Comparison of ENCODE assay signal across 8 mouse cellular contexts in genomic region chr8:107603026-107603425, GRCm38 (mm10). TPM values are rescaled to one million over a fixed set of nuclear protein-coding genes. Genes with fewer than 3 reads are reported as not detected.
DNase-seq lines count a peak whose midpoint lies in the region; ATAC-seq and TF ChIP-seq lines count a peak whose summit lies in the region.

No protein-coding gene starts in this region.

- no peaks in the 10 kb centered on the region for H3K4me1 ChIP-seq in liver, embryonic 14.5 days (replicated peaks; ENCODE audit: control insufficient read depth in 2 of 2, insufficient read depth in 2 of 2, low read length in 1 of 2)
- no peaks in the 10 kb centered on the region for H3K4me1 ChIP-seq in small intestine, adult 2 months (ENCODE audit: control insufficient read depth, insufficient read depth, insufficient read length, low read length)

- 3% methylated on average over 7 of the region's 7 CpGs for WGBS in liver, embryonic 14.5 days (ENCODE audit: insufficient replicate concordance)
- 4% methylated on average over 7 of the region's 7 CpGs for WGBS in small intestine, adult 2 months

- H3K27ac ChIP-seq in liver, embryonic 14.5 days = no peak overlapping the region
- no peak overlapping the region for H3K27ac ChIP-seq in small intestine, adult 2 months (ENCODE audit: insufficient read depth, low read depth, low read length)

- H3K4me3 ChIP-seq in liver, embryonic 14.5 days (ENCODE audit: insufficient read depth in 1 of 2, low read depth in 2 of 2, low read length in 2 of 2) = no peak overlapping the region
- no peak overlapping the region for H3K4me3 ChIP-seq in small intestine, adult 2 months (ENCODE audit: low read depth, low read length)

- TF ChIP-seq POLR2A in small intestine, adult 2 months (IDR thresholded peaks at IDR 0.05; ENCODE audit: low read depth, low read length) = no peak

- no peaks in the 10 kb centered on the region for H3K9me3 ChIP-seq in liver, embryonic 14.5 days (ENCODE audit: control insufficient read depth, low read length)

- DNase-seq in frontal cortex, postnatal 25 days (ENCODE audit: low spot score in 2 of 2) = peak; percentile 28 to 48
- peak; percentile 59 for DNase-seq in right cerebral cortex, adult 18-20 months
- no peak for DNase-seq in right cerebral cortex, postnatal 36 days (ENCODE audit: low spot score in 2 of 2)
- DNase-seq in c-Kit-negative CD71-positive TER-119-positive erythroid progenitor cells, embryonic 14.5 days (ENCODE audit: low read depth, low spot score) = peak; percentile 17
- DNase-seq in heart, postnatal 36 days = peak; percentile 40 to 60
- DNase-seq in liver, embryonic 14.5 days (ENCODE audit: low read depth in 3 of 3, low spot score in 3 of 3) = peak in 2 of 3 experiments; percentile 25 to 27

- no peak for ATAC-seq in frontal cortex, adult (ENCODE audit: low TSS enrichment)
- ATAC-seq in liver, embryonic 14.5 days (ENCODE audit: insufficient read depth) = no peak

- TF ChIP-seq CTCF in liver, embryonic 14.5 days (IDR thresholded peaks at IDR 0.05; ENCODE audit: low read depth) = peak; percentile 67
- TF ChIP-seq CTCF in small intestine, adult 2 months (IDR thresholded peaks at IDR 0.05; ENCODE audit: extremely low read depth, insufficient read length, insufficient replicate concordance, low read depth, low read length) = peak; percentile 82; the same call in 1 of the 2 replicates

- intact Hi-C loops in heart, postnatal 36 days (cut with DNase I) = loop anchor here (5.0 to 10.0 kb wide), 3 partner anchors 282 to 1932 kb away; no protein-coding TSS in a partner anchor

- no peaks in the 10 kb centered on the region for H3K36me3 ChIP-seq in liver, embryonic 14.5 days (replicated peaks; ENCODE audit: control insufficient read depth, insufficient read depth, low read depth)
- H3K36me3 ChIP-seq in small intestine, adult 2 months (ENCODE audit: control insufficient read depth, insufficient read depth, low read length) = no peaks in the 10 kb centered on the region

- no peaks in the 10 kb centered on the region for H3K27me3 ChIP-seq in liver, embryonic 14.5 days (ENCODE audit: control insufficient read depth, insufficient read depth, low read length)
- peaks cover 3% of the 10 kb centered on the region; the same call in 1 of the 2 replicates for H3K27me3 ChIP-seq in small intestine, adult 2 months (ENCODE audit: control insufficient read depth, insufficient read depth, low read length)

- H3K9ac ChIP-seq in liver, embryonic 14.5 days (replicated peaks) = no peak overlapping the region

- no peak overlapping the region for H3K4me2 ChIP-seq in liver, embryonic 14.5 days (ENCODE audit: low read depth)

- TF ChIP-seq EP300 in liver, embryonic 14.5 days (IDR thresholded peaks at IDR 0.05; ENCODE audit: low read depth) = no peak

RNA-seq across cellular contexts. Expression of gene Psmd7, which starts 14.8 kb away (rescaled TPM):
- total RNA-seq in heart, postnatal 36 days (2021) = 100 to 1,000 TPM in 1 of 2 experiments, 10 to 100 TPM in 1; 95.7 to 104 TPM
- polyA plus RNA-seq in liver, embryonic 14.5 days (2012; rRNA removed) = 48.3 and 77.4 TPM in 2 replicates
- 133 and 142 TPM in 2 replicates for polyA plus RNA-seq in liver, embryonic 14.5 days (2014; fragmentation: Nextera tagmentation; extraction: Ambion mirVana)
- polyA plus RNA-seq in small intestine, adult 2 months (2012; rRNA removed) = 19.6 and 30.2 TPM in 2 replicates

Comparison
In these comparisons a context has a peak if more than half of its experiments do, and no peak if none do; other contexts are left out.
1. DNase-seq: peak in frontal cortex, postnatal 25 days (2 of 2), right cerebral cortex, adult 18-20 months (single experiment), c-Kit-negative CD71-positive TER-119-positive erythroid progenitor cells, embryonic 14.5 days (single experiment), heart, postnatal 36 days (2 of 2) and liver, embryonic 14.5 days (2 of 3); none in right cerebral cortex, postnatal 36 days (0 of 2).